Mouse (Mus musculus) G1E (cell line): ENCODE data around the gene Dph5.

Experiments
- CTCF ChIP-seq: IDR thresholded peaks from 2 replicates; pipeline ENCODE4 v1.5.1; 2012; ENCODE audit warnings: low read depth, low read length, inconsistent platforms, mixed read lengths
- GATA2 ChIP-seq: IDR thresholded peaks from 2 replicates; pipeline ENCODE4 v1.6.1; 2012; ENCODE audit warnings: low read depth, low read length, inconsistent platforms, borderline replicate concordance
- POLR2AphosphoS5 ChIP-seq: IDR thresholded peaks from 2 replicates; pipeline ENCODE4 v1.6.1; 2012; ENCODE audit warnings: low read depth, low read length, inconsistent platforms; ENCODE audit not compliant: insufficient replicate concordance
- TAL1 ChIP-seq: conservative IDR thresholded peaks from 2 replicates; pipeline ENCODE4 v1.6.1; 2012; ENCODE audit warnings: low read depth, low read length, inconsistent platforms, mixed read lengths

- TF ChIP-seq CTCF (no peak), TAL1 (no peak), GATA2 (no peak), POLR2AphosphoS5 (no peak)
Measured at GRCm38 (mm10) chr3:115863487-115863886, 24.1 kb upstream of the Dph5 start.
